32 mouse cellular contexts compared by ENCODE assay signal in genomic region chr3:122352801-122353200, GRCm38 (mm10).
"Had no signal": no experiment of that assay in that cellular context is flagged by ENCODE, and none has a peak within 500 bp of the region (broad histone marks: within the 10 kb centered on the region; RNA-seq: fewer than 3 reads in every experiment).

No protein-coding gene starts in this region.

- H3K9ac ChIP-seq: heart, embryonic 12.5 days; heart, embryonic 13.5 days; heart, embryonic 15.5 days; hindbrain, embryonic 12.5 days; hindbrain, embryonic 14.5 days; hindbrain, embryonic 15.5 days; intestine, embryonic 15.5 days; kidney, embryonic 15.5 days had no signal

- DNase-seq: heart, postnatal 10 days; heart, postnatal 36 days; heart, postnatal 4 days; kidney, adult 11 months; kidney, adult 18-20 months; kidney, adult 2 months; kidney, adult 8-10 months; kidney, adult 9 months; kidney, postnatal 10 days; kidney, postnatal 14 days; kidney, postnatal 25 days; kidney, postnatal 36 days; kidney, postnatal 4 days; layer of hippocampus, adult 9-11 months; layer of hippocampus, postnatal 36 days had no signal

- H3K9me3 ChIP-seq: heart, embryonic 13.5 days; heart, embryonic 15.5 days; hindbrain, embryonic 10.5 days; hindbrain, embryonic 15.5 days; intestine, embryonic 15.5 days; kidney, embryonic 15.5 days had no signal

- H3K36me3 ChIP-seq: heart, embryonic 12.5 days; heart, embryonic 13.5 days; heart, embryonic 15.5 days; hindbrain, embryonic 10.5 days; hindbrain, embryonic 12.5 days; hindbrain, embryonic 15.5 days; intestine, embryonic 15.5 days; kidney, embryonic 15.5 days had no signal

- H3K4me1 ChIP-seq: heart, embryonic 15.5 days; hindbrain, embryonic 10.5 days; hindbrain, embryonic 12.5 days; hindbrain, embryonic 15.5 days; intestine, embryonic 15.5 days; kidney, embryonic 15.5 days had no signal

- H3K4me3 ChIP-seq: heart, embryonic 12.5 days; heart, embryonic 13.5 days; heart, embryonic 15.5 days; hindbrain, embryonic 10.5 days; hindbrain, embryonic 12.5 days; hindbrain, embryonic 15.5 days; intestine, embryonic 15.5 days; kidney, embryonic 15.5 days; layer of hippocampus, adult 2 months had no signal

- H3K27me3 ChIP-seq: heart, embryonic 15.5 days; hindbrain, embryonic 12.5 days; hindbrain, embryonic 15.5 days; intestine, embryonic 15.5 days; kidney, embryonic 15.5 days had no signal

- ATAC-seq: hindbrain, embryonic 16.5 days; hindbrain, postnatal 0 days; inflammation-experienced regulatory T-cells, adult 6 months; intestine, embryonic 15.5 days; intestine, embryonic 16.5 days; intestine, postnatal 0 days had no signal

- H3K27ac ChIP-seq: heart, embryonic 13.5 days; heart, embryonic 15.5 days; hindbrain, embryonic 10.5 days; hindbrain, embryonic 12.5 days; hindbrain, embryonic 14.5 days; hindbrain, embryonic 15.5 days; hindbrain, postnatal 0 days; intestine, embryonic 15.5 days; kidney, embryonic 15.5 days; kidney, postnatal 0 days; layer of hippocampus, adult 2 months had no signal

- H3K4me2 ChIP-seq: heart, embryonic 11.5 days; heart, embryonic 12.5 days; heart, embryonic 13.5 days; heart, embryonic 15.5 days; hindbrain, embryonic 12.5 days; hindbrain, embryonic 14.5 days; hindbrain, embryonic 15.5 days; intestine, embryonic 15.5 days; kidney, embryonic 15.5 days had no signal
